Mouse (Mus musculus) c-Kit-positive CD71-negative TER-119-negative erythroid progenitor cells, embryonic 14.5 days (primary cell): ENCODE data around the gene Zcchc4.
"Not testable (repeated sequence)": the region's sequence is repeated elsewhere in the genome, so short reads cannot be mapped to it uniquely, and the experiment has no call there.

Source experiments
- DNase-seq: peaks from one replicate; pipeline ENCODE4 v3.0.0-alpha.2; 2013; ENCODE audit warnings: low read depth

Gene Zcchc4

DNA sequence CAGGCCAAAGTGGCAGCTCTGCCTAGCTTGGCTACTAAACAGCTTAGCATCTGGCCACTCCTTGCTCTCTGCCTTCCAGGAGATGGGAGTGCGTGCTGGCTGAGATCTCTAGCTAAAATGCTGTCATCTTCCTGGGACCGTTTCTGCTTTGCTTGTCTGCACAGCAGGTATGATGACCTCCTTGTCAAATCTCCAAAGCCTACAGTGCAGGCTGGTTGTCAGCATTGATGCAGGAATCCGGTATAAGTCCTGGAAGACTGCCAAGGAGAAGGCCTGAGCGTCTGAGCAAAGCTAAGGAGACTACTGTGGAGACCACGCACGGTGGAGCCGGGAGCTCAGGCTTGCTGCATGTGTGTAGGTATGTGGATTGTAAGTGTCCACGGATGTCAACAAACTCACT is at the start of gene Zcchc4:
Gene Zcchc4, plus strand, starts transcription at position 173 of the 400 bp plus-strand sequence.
- DNase-seq: no peak

- no peak for DNase-seq
Measured at GRCm38 (mm10) chr5:52727747-52728146, 47.5 kb upstream of the Zcchc4 start.

DNA sequence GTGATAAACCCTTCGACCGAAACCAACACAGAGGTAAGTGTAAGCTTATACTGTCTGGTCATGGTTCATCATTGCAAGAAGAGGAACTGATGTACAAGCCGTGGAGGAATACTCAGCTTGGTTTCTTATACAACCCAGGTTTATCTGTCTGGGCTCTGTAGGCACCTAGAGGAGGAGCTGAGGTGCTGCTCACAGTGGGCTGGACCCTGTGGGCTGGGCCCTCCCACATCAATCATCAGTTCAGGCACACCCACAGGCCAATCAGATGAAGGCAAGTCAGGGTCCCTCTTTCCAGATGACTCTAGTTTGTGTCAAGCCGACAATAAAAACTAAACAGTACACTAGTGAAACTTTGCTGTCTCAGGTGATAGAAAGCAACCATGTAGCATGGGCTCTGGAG is 42.4 kb upstream of the Zcchc4 start:
- no peak for DNase-seq

DNA sequence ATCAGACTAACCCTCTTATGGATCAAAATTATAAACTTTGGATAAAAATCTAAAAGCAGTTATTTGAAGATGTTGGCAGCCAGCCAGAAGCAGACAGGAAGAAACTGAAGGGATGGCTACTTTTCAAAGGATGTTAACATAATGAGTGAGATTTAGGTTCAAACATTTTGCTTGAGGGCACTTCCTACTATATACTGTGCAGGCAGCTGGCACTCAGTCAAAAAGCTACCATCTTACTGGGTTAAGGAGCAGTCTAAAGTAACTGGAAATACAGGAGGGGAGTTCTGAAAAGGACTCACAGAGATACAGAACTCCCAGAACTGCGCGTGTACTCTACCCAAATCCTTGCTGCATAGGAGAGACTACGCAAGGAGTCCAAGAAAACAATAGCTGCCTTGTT is 39.2 kb upstream of the Zcchc4 start:
- no peak for DNase-seq

DNA sequence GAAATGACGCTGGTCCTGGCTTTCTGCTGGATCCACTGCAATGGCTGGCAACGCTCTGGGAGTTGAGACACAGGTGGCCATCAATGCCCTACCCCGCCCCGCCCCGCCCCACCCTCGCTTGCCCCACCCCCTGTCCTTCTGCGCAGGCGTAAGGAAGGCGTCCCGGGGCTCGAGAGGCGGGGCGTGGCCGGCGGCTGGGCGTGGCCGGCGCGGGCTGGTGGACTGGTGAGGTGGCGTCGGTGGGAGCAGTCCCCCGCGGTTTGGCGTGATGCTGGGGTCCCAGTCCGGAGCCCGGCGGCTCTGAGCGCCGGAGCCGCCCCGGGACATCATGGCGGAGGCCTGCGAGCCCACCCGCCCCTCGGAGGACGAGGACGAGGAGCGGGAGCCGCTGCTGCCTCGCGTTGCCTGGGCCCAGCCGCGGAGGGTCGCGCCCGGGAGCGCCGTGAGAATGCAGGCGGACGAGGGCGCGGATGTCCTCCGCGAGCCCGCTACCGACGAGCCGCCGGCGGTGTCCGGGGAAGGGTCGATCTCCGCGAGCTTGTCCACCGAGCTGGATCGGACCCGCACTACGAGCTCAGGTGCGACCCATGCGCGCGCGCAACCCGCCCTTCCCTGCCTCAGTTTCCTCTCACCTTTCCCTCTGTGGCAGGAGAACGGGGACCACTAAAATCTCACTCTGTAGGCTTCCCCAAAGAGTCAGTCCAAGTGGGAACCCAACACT is 33.7 kb upstream of the Zcchc4 start, which contains the start of gene Pi4k2b:
Gene Pi4k2b, plus strand, starts transcription at position 184 of the 721 bp plus-strand sequence.
- DNase-seq: peak; percentile 64

- DNase-seq: peak; percentile 32
Measured at GRCm38 (mm10) chr5:52742112-52742813, 32.9 kb upstream of the Zcchc4 start.

- no peak for DNase-seq
Measured at GRCm38 (mm10) chr5:52743231-52743630, 32.0 kb upstream of the Zcchc4 start.

DNA sequence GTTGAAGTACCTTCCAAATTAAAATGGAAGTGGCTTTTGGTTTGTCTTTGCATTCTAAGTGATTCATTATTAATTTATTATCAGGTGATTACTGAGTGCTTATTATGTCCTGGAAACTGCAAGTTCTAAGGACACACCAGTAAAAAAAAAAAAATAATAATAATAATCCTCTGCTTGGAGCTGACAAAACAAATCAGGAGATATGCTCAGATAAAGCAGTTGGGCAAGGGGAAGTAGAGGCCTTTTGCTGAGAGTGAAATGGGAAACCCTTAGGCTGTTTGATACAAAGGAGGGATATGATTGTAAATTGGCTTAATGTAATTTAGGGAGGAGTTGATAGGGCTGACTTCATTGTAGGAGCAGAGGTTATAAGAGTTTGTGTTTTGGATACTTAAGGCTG is 28.3 kb upstream of the Zcchc4 start:
- no peak for DNase-seq

DNA sequence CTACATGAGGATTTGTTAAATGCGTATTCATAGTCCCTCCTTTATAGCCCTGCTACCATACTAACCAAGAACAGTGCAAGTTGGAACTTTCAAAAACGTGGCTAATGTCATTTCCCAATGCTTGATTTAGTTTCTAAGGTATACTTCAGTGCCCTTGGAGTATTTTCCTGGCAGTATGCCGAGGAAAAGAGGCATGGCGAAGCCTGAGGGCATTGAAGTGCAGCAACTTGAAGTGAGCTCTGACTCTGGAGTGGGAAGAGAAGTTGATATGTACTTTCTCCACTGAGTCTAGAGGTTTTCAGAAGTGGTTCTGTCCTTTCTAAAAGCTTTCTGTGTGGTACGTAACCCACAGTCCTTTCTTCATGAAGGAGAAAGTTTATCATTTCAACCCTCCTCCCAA is 26.5 kb upstream of the Zcchc4 start:
- no peak for DNase-seq

GRCm38 (mm10) chr5:52753146-52753545 is 22.1 kb upstream of the Zcchc4 start:
- no peak for DNase-seq

DNA sequence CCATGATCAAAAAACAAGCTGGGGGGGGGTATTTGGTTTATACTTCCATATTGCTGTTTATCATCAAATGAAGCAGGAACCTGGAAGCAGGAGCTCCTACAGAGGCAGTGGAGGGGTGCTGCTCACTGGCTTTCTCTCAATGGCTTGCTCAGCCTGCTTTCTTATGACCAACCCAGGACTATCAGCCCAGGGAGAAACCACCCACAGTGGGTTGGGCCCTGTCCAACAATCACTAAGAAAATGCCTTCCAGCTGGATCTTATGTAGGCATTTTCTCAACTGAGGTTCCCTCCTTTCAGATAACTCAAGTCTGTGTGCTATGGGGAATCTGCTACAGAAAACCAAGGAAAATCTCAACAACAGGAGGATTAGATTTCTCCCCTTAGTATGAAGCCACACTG is 21.0 kb upstream of the Zcchc4 start:
- no peak for DNase-seq

DNA sequence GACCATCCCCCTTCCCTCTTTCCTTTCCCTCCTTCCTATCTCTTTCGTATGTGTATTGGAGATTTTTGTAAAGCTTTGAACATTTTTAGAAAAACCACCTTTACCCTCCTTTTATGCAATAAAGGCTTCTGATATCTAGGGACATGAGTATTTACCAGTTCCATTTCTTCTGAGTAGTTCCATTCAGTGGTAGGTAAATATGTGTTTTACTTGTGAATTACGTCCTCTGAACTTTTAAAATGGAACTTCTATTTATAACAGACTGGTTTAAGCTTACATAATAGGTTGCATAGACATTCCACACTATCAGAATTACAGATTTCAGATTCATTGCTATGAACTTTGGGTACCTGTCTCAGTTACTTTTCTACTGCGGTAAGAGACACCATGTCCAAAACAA is 19.9 kb upstream of the Zcchc4 start:
- DNase-seq: no peak

- no peak for DNase-seq
Measured at GRCm38 (mm10) chr5:52755989-52756388, 19.2 kb upstream of the Zcchc4 start.

DNA sequence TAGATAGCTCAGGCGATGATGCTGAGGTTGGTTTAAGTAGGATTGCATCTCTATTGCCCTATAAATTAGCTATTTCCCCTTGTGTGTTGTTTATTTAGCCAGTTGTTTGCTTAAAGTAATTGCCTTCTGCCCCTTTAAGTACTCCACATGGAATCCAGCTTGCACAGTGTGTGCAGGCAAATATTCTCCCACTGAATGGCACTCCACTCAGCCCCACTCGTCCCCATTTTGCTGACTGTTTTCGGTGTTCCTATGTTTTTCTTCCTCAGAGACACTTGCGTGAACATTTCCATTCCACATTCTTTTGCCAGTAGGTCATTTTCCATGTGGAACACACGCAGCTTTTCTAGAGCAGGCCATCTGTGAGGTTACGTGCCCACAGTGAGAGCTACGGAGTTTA is 12.6 kb upstream of the Zcchc4 start:
- no peak for DNase-seq

DNA sequence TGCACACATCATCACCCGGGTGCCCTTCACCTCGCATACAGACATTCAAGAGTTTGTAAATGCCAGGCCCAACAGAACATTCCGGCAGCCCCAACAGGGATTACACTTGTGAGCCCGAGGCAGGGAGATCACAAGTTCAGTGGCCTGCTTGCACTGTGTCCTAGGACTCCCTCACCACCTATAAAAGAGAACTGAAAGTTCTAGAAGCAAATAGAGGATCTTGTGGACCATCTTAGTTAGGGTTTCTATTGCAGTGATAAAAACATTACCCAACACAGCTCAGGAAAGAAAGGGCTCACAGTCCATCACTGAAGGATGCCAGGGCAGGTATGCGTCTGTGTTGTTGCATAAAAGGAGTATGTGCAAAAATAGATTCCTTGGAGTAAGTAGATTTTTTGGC is 942 bp upstream of the Zcchc4 start:
- no peak for DNase-seq

- not testable (repeated sequence) for DNase-seq
Measured at GRCm38 (mm10) chr5:52776466-52777354, 1.5 kb downstream of the Zcchc4 start.

DNA sequence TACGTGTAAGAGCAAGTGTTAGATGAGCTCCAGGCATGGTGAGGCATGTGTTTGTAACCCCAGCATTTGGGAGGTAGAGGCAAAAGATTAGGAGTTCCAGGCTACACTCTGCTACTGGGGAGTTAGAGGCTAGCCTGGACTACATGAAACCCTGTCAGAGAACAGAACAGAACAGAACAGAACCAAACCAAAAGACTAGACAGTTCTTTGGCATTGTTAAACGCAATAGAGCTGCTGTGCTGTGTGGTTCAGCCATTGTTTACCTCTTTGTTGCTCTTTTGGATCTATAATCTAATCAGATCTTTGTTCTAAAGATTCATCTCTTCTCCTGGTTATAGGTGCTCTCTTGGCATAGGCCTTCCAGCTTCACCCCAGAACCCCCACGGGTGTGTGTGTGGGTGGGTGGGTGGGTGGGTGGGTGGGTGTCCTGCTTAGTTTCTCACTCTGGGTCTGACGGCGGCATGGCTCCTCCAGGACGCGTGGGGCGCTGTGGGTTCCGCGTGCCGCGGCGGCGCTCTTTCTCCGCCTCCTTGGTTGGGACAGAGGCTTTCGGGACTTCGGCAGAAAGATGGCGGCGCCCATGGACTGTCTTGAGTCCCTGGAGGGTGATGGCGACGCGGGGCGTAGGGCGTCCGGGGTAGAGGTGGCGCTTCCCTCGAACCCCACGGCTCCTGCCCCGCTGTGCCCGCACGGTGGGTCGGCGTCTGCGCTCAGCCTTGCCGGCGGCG is 7.5 kb downstream of the Zcchc4 start:
- DNase-seq: peak; percentile 66

DNA sequence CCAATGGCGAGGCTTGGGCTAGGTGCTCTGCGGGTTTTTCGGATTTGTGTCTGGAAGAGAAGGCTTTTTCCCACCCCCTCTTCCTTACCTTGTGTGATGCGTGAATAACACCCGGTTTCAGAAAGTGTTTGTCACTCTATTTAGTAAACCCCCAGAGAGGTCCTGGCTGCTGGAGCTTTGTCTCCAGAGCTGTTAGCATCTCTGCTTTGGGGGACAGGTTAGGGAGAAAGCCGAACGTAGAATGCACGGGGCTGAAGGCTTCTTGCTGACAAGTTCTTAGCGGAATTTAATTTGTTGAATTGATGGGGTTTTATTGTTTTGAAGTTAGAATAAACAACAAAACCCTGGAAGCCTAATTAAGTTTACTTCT is 8.0 kb downstream of the Zcchc4 start:
- DNase-seq: no peak

DNA sequence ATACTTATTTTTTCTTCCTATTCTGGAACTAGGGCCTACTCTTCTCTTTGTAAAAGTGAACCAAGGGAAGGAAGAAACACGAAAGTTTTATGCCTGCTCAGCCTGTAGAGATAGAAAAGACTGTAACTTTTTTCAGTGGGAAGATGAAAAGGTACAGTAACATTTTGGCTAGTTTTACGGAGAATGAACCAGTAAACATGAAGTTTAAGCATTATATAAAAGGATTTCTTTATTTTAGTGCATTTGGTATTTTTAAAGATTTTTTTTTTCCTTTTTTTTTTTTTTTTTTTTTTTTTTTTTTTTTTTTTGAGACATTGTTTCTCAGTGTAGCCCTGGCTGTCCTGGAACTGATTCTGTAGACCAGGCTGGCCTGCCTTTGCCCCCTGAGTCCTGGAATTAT is 8.7 kb downstream of the Zcchc4 start:
- DNase-seq: no peak

GRCm38 (mm10) chr5:52786556-52787322 is 11.5 kb downstream of the Zcchc4 start:
- DNase-seq: no peak

- no peak for DNase-seq
Measured at GRCm38 (mm10) chr5:52793230-52793629, 18.0 kb downstream of the Zcchc4 start.
